Mouse (Mus musculus): ENCODE data around the gene Traf3. TPM values are rescaled to one million over a fixed set of nuclear protein-coding genes. Genes with fewer than 3 reads are reported as not detected.

The Traf3 gene
- 10.1 and 11.6 TPM in 2 replicates for polyA plus RNA-seq (2015; fragmentation: Nextera tagmentation; extraction: Ambion mirVana)

GRCm38 (mm10) chr12:111165831-111166591, at the start of gene Traf3:
Traf3 (plus strand) TSS chr12:111166370.
- Histone ChIP-seq H3K4me3 (replicated peaks) (peak within 1 kb of the TSS; percentile 86), H3K27me3 (no peaks in the 10 kb centered on the region), H3K36me3 (no peaks in the 10 kb centered on the region), H3K4me2 (peak within 1 kb of the TSS; percentile 89), H3K9me3 (replicated peaks) (no peaks in the 10 kb centered on the region), H3K9ac (peak within 1 kb of the TSS; percentile 82), H3K4me1 (peaks cover 50% of the 10 kb centered on the region), H3K27ac (peak within 1 kb of the TSS; percentile 90)
- ATAC-seq (replicated peaks; ENCODE audit: low FRiP score) = peak; percentile 26
- 5% methylated on average over 70 of the region's 105 CpGs for WGBS

GRCm38 (mm10) chr12:111119506-111120085, 46.6 kb upstream of the Traf3 start:
- H3K4me1 ChIP-seq = no peaks in the 10 kb centered on the region
- no peaks in the 10 kb centered on the region for H3K27me3 ChIP-seq
- no peak overlapping the region for H3K4me3 ChIP-seq (replicated peaks)
- no peak overlapping the region for H3K9ac ChIP-seq
- no peak overlapping the region for H3K27ac ChIP-seq
- no peaks in the 10 kb centered on the region; the same call in 1 of the 2 replicates for H3K9me3 ChIP-seq (replicated peaks)
- H3K4me2 ChIP-seq = no peak overlapping the region
- ATAC-seq (replicated peaks; ENCODE audit: low FRiP score) = no peak
- peaks cover 62% of the 10 kb centered on the region for H3K36me3 ChIP-seq
- WGBS = 96% methylated on average over 5 of the region's 5 CpGs

- ATAC-seq (replicated peaks; ENCODE audit: low FRiP score) = no peak
- no peak overlapping the region for H3K4me3 ChIP-seq (replicated peaks)
- no peak overlapping the region for H3K9ac ChIP-seq
- H3K4me2 ChIP-seq = no peak overlapping the region
- WGBS = 92% methylated on average over 9 of the region's 9 CpGs
- H3K9me3 ChIP-seq (replicated peaks) = no peaks in the 10 kb centered on the region; the same call in 1 of the 2 replicates
- peaks cover 51% of the 10 kb centered on the region for H3K36me3 ChIP-seq
- no peaks in the 10 kb centered on the region for H3K27me3 ChIP-seq
- H3K27ac ChIP-seq = no peak overlapping the region
- no peaks in the 10 kb centered on the region for H3K4me1 ChIP-seq
Measured at GRCm38 (mm10) chr12:111120976-111121645, 45.1 kb upstream of the Traf3 start.

- Histone ChIP-seq H3K4me2 (no peak overlapping the region), H3K9me3 (replicated peaks) (no peaks in the 10 kb centered on the region; the same call in 1 of the 2 replicates), H3K9ac (no peak overlapping the region), H3K36me3 (peaks cover 38% of the 10 kb centered on the region), H3K27ac (no peak overlapping the region), H3K27me3 (no peaks in the 10 kb centered on the region), H3K4me3 (replicated peaks) (no peak overlapping the region), H3K4me1 (no peaks in the 10 kb centered on the region)
- no peak for ATAC-seq (replicated peaks; ENCODE audit: low FRiP score)
Measured at GRCm38 (mm10) chr12:111122332-111122852, 43.8 kb upstream of the Traf3 start.

- H3K4me3 ChIP-seq (replicated peaks) = no peak overlapping the region
- 0 out of 2 replicates have a peak, but pooled peaks cover 15% of the 10 kb centered on the region for H3K36me3 ChIP-seq
- H3K27ac ChIP-seq = no peak overlapping the region
- H3K4me1 ChIP-seq = no peaks in the 10 kb centered on the region
- H3K9me3 ChIP-seq (replicated peaks) = no peaks in the 10 kb centered on the region; the same call in 1 of the 2 replicates
- no peak overlapping the region for H3K9ac ChIP-seq
- no peak for ATAC-seq (replicated peaks; ENCODE audit: low FRiP score)
- no peak overlapping the region for H3K4me2 ChIP-seq
- WGBS = 64% methylated on average over 14 of the region's 14 CpGs
- H3K27me3 ChIP-seq = no peaks in the 10 kb centered on the region
Measured at GRCm38 (mm10) chr12:111124601-111125260, 41.4 kb upstream of the Traf3 start.

- H3K9ac ChIP-seq = no peak overlapping the region
- 77% methylated on average over 6 of the region's 6 CpGs for WGBS
- ATAC-seq (replicated peaks; ENCODE audit: low FRiP score) = no peak
- H3K36me3 ChIP-seq = 0 out of 2 replicates have a peak, but pooled peaks cover 6% of the 10 kb centered on the region
- H3K9me3 ChIP-seq (replicated peaks) = no peaks in the 10 kb centered on the region; the same call in 1 of the 2 replicates
- no peak overlapping the region for H3K4me3 ChIP-seq (replicated peaks)
- H3K4me2 ChIP-seq = no peak overlapping the region
- H3K4me1 ChIP-seq = no peaks in the 10 kb centered on the region
- no peaks in the 10 kb centered on the region for H3K27me3 ChIP-seq
- no peak overlapping the region for H3K27ac ChIP-seq
Measured at GRCm38 (mm10) chr12:111125666-111126065, 40.5 kb upstream of the Traf3 start.

- no peak overlapping the region for H3K27ac ChIP-seq
- no peak for ATAC-seq (replicated peaks; ENCODE audit: low FRiP score)
- no peaks in the 10 kb centered on the region for H3K27me3 ChIP-seq
- no peak overlapping the region for H3K4me2 ChIP-seq
- no peaks in the 10 kb centered on the region; the same call in 1 of the 2 replicates for H3K9me3 ChIP-seq (replicated peaks)
- H3K4me3 ChIP-seq (replicated peaks) = no peak overlapping the region
- H3K4me1 ChIP-seq = no peaks in the 10 kb centered on the region
- WGBS = 83% methylated on average over 7 of the region's 7 CpGs
- H3K36me3 ChIP-seq = no peaks in the 10 kb centered on the region
- H3K9ac ChIP-seq = no peak overlapping the region
Measured at GRCm38 (mm10) chr12:111134169-111134568, 32.0 kb upstream of the Traf3 start.

- Histone ChIP-seq H3K27ac (no peak overlapping the region), H3K4me2 (no peak overlapping the region), H3K9ac (no peak overlapping the region), H3K9me3 (replicated peaks) (no peaks in the 10 kb centered on the region; the same call in 1 of the 2 replicates), H3K36me3 (no peaks in the 10 kb centered on the region), H3K4me1 (no peaks in the 10 kb centered on the region), H3K4me3 (replicated peaks) (no peak overlapping the region), H3K27me3 (no peaks in the 10 kb centered on the region)
- 65% methylated on average over 19 of the region's 19 CpGs for WGBS
- ATAC-seq (replicated peaks; ENCODE audit: low FRiP score) = no peak
Measured at GRCm38 (mm10) chr12:111134791-111135733, 31.1 kb upstream of the Traf3 start.

- H3K27me3 ChIP-seq = no peaks in the 10 kb centered on the region
- no peak overlapping the region for H3K27ac ChIP-seq
- H3K4me1 ChIP-seq = no peaks in the 10 kb centered on the region
- H3K9me3 ChIP-seq (replicated peaks) = no peaks in the 10 kb centered on the region; the same call in 1 of the 2 replicates
- 69% methylated on average over 3 of the region's 3 CpGs for WGBS
- H3K4me3 ChIP-seq (replicated peaks) = no peak overlapping the region
- H3K9ac ChIP-seq = no peak overlapping the region
- no peaks in the 10 kb centered on the region for H3K36me3 ChIP-seq
- no peak overlapping the region for H3K4me2 ChIP-seq
- ATAC-seq (replicated peaks; ENCODE audit: low FRiP score) = no peak
Measured at GRCm38 (mm10) chr12:111135953-111136352, 30.2 kb upstream of the Traf3 start.

GRCm38 (mm10) chr12:111137079-111137478, 29.1 kb upstream of the Traf3 start:
- Histone ChIP-seq H3K36me3 (no peaks in the 10 kb centered on the region), H3K27me3 (no peaks in the 10 kb centered on the region), H3K9ac (no peak overlapping the region), H3K27ac (no peak overlapping the region), H3K9me3 (replicated peaks) (no peaks in the 10 kb centered on the region; the same call in 1 of the 2 replicates), H3K4me2 (no peak overlapping the region), H3K4me3 (replicated peaks) (no peak overlapping the region), H3K4me1 (no peaks in the 10 kb centered on the region)
- WGBS = 67% methylated on average over 2 of the region's 2 CpGs
- ATAC-seq (replicated peaks; ENCODE audit: low FRiP score) = no peak

Data from kidney, embryonic 15.5 days (tissue).